Mouse (Mus musculus): ENCODE measurements around the gene Galnt9.

Gene Galnt9

DNA sequence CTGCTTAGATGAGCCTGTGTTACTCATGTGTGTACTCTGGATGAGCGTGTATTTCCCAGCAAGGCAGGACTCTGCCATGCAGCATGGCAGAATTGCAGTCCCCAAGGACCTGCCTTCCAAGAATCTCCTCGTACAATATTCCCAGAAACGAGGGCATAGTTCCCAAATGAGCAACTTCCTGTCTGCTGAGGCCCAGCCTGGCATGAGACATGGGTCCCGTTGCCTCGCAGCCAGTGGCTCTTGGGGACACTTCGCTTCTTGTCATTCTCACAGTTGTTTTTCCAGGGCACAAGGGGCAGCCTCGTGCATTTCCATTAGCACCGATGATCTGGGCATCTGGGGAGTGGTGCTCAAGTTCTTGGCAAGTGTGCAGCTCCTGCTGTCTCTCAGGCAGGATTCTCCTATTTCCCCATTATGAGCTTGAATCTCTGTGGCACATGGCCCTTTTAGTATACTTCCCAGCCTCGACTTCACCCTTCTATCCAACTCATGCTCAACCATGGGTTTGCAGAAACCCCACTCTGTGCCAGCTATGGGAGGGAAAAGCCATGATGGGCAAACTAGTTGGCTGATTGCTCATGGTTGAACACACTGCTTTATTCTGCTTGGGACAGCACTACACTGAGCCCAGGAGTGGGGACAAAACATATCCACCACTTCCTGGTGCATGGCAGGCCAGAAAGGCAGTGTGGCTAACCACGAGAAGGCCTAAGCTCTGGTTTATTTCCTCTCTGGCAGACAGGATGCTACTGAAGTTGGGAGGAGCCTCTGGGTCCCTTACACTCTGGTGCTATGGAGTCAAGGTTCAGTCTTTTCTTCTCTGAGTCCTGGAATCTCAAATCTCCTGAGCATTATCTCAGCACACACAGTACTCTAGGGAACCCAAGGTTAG, 38.7 kb downstream of the Galnt9 start:
- DNase-seq (ENCODE audit: extremely low spot score) = no peak

DNA sequence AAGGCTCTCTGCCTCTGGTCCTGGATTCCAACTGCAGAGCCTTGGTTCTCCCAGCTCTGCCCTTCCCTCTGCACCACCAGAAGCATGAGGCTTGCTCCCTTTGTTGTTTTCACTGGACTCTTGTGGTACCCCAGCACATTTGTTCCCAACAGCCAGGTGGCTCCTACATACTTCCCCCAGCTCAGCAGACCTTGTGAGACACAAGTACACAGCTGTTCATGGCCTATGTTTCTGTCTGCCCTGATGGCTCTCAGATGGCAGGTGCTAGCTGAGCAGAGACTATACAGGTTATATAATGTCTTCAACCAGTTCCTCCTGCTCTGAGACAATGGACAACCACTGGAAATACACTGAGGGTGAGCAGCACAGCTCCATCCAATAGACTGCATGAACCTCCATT, 43.3 kb downstream of the Galnt9 start:
- DNase-seq (ENCODE audit: extremely low spot score) = no peak

DNA sequence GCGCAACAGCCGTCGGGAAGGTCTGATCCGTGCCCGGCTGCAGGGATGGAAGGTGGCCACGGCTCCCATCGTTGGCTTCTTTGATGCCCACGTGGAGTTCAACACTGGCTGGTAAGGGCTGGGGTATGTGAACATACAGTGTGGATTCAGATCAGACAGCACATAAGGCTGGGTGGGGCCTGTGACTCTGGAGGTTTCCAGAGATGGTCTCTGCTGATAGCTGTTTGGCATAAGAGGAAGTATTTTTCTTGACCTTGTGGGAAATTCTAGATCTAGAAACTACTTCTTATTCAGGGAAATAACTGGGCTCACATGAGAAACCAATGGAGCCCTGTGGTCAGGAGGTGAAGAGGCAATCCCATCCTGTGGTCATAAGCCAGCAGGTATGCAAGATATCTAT, 45.7 kb downstream of the Galnt9 start:
- DNase-seq (ENCODE audit: extremely low spot score) = no peak

DNA sequence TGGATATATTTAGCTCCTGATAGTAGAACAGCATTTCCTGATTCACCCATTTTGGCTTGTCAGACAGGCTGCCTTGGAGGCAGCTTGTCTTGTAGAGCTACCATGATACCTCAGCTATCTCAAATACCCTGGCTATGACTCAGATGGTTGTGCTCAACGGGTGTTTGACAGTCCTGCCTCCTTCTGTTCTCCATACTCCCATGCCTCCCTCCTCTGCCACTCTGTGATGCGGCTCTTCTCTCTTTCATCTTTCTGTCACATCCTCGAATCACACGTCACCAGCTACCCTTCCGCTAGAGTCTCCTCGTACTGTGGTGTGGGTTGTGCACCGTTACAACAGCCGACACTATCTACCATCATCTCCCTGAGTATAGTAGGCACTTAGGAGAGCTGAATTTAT, 50.3 kb downstream of the Galnt9 start:
- no peak for DNase-seq (ENCODE audit: extremely low spot score)

DNA sequence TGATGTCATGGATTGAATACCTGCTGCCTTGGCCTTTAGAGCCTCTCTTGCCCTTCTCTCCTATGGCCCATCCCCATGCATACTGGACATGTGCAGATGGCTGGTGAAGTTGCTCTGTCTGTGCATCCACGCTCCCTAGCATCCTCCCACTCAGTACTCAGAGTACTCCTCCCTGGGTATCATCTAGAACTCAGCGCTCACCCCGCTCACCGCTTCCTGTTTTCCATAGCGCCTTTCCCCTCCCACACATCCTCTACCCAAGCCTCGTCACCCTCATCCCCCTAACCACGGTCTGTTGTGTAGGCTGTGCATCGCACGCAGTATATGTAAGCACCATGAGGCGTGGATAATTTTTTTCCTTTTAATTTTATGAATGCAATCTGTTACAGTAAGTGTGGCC, 51.2 kb downstream of the Galnt9 start:
- DNase-seq (ENCODE audit: extremely low spot score) = no peak

DNA sequence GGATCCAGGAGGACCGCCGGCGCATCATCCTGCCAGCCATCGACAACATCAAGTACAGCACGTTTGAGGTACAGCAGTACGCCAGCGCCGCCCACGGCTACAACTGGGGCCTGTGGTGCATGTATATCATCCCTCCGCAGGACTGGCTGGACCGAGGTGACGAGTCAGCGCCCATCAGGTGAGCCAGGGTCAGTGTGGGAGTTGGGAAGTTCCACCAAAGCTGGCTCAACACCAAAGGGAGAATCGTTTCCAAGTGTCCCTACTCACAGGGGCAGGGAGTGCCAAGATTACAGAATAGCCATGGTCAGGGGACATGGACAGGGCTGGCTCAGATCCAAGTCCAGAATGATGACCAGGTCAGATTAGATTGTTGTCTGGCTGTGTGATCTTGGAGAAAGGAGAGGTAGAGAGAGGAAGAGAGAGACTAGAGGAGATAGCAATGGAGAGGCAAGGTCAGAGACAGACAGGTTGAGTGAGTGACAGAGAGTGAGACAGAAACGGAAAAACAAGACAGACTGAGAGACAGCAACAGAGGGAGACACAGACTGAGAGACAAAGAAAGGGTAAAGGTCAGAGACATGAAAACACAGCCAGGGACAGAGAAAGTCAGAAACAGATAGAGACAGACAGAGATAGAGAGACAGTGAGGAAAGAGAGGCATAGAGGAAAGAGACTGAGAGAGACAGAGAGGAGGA, 52.1 kb downstream of the Galnt9 start:
- no peak for DNase-seq (ENCODE audit: extremely low spot score)

- no peak for DNase-seq (ENCODE audit: extremely low spot score)
Measured at GRCm38 (mm10) chr5:110597502-110597901, 53.3 kb downstream of the Galnt9 start.

DNA sequence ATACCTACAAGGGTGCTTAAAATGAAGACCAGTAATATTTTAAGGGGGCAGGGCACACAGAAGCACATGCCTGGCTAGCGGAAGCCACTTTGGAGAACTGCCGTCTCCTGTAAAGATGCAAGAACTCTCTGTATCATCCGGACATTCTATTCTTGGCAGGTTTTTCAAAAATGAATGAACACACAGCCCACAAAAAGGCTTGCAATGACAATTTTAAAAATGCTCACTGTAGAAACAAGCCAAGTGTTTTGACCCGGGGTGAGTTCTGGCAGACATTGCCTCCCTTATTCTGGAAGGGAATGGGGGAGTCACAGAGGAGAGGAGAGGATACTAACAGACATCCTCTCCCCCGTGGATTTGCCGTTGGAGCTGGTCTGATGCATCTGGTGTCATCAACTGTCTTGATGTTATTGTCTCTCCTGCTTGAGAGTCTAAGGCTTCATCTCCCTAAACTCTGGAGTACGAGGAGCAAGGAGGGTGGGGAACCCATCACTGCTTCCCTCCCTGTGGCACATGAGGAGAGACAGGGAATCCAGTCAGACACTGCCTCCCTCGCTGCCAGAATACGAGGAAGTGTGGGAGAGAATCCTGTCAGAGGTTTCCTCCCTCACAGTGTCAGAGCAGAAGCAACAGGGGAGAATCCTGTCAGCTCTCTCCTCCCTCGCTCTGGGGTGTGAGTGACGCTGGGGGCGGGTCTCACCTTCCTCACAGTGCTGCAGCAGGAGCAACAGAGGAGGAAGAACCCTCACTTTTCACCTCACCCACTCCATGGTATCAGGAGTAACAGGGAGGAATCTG, 54.3 kb downstream of the Galnt9 start:
- DNase-seq (ENCODE audit: extremely low spot score) = no peak

DNA sequence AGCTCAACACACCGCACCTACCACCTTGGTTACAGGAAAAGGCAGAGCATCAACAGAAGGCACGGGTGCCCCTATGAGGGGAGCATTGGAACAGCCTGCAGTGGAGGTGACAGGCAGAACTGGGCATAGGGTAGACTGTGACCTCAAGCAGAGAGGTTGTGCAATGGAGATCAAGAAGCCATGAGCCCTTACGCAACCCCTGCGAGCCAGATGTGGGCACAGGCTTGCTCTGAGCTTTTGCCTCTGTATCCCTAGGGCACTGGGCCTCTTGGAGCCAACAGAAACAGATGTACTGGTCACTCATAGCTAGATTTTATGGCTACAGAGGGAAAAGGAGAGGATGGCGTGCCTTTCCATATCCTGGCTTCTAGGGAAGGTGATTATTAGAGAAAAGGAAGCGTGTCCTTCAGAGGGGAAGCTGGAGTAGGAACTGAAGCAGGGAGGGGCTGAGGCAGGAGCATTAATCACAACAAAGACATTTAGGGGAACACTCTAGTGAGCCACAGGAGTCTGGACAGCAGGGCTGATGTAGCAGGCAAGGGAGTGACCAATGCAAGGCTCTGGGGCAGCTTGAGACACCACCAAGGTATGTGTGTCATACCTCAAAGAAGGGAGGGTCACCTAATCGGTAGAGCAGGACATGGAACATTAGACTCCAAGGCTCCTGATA, 59.0 kb downstream of the Galnt9 start:
- DNase-seq (ENCODE audit: extremely low spot score) = no peak

- DNase-seq (ENCODE audit: extremely low spot score) = no peak
Measured at GRCm38 (mm10) chr5:110604311-110604710, 60.2 kb downstream of the Galnt9 start.

GRCm38 (mm10) chr5:110605531-110606221, 61.5 kb downstream of the Galnt9 start:
- no peak for DNase-seq (ENCODE audit: extremely low spot score)

DNA sequence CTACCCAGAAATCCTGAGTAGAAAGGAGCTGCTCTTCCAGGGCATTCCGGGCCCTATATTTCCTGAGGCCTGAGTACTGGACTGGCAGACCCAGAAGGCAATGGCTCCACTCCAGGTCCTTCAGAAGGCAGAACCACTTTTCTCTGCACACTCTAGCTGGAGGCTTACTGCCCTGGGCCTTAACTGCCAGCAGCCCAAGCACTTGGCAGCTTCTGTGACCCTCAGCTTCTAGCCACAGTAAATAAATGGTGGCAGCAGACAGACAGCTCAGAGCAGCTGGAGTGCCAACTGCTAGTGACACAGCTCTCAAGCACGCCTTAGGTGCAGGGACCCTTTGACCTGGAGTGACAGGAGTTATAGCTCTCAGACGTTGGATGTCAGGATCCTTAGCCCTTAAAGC, 63.6 kb downstream of the Galnt9 start:
- DNase-seq (ENCODE audit: extremely low spot score) = no peak

GRCm38 (mm10) chr5:110608336-110608735, 64.2 kb downstream of the Galnt9 start:
- DNase-seq (ENCODE audit: extremely low spot score) = no peak

- DNase-seq (ENCODE audit: extremely low spot score) = no peak
Measured at GRCm38 (mm10) chr5:110608941-110609340, 64.8 kb downstream of the Galnt9 start.

- DNase-seq (ENCODE audit: extremely low spot score) = no peak
Measured at GRCm38 (mm10) chr5:110609425-110609824, 65.3 kb downstream of the Galnt9 start.

DNA sequence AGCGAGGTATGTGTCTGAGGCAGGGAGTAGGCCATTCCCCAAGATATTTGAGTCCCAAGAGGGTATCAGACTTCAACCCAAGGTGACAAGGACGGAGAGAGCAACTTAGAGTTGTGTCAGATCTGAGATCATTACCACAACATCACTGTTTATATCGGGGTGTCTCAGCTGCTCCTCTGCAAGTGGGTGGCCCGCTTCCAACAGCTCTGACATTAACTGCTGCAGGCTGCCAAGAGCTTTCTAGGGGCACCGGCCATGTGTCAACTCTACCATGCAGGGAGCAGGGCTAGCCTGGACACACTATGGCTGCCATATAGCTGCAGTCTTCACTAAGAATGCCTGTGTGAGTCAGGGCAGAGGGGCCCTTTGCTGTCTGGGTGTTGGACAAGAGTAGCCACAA, 65.7 kb downstream of the Galnt9 start:
- DNase-seq (ENCODE audit: extremely low spot score) = no peak

GRCm38 (mm10) chr5:110610484-110610883, 66.3 kb downstream of the Galnt9 start:
- DNase-seq (ENCODE audit: extremely low spot score) = no peak

DNA sequence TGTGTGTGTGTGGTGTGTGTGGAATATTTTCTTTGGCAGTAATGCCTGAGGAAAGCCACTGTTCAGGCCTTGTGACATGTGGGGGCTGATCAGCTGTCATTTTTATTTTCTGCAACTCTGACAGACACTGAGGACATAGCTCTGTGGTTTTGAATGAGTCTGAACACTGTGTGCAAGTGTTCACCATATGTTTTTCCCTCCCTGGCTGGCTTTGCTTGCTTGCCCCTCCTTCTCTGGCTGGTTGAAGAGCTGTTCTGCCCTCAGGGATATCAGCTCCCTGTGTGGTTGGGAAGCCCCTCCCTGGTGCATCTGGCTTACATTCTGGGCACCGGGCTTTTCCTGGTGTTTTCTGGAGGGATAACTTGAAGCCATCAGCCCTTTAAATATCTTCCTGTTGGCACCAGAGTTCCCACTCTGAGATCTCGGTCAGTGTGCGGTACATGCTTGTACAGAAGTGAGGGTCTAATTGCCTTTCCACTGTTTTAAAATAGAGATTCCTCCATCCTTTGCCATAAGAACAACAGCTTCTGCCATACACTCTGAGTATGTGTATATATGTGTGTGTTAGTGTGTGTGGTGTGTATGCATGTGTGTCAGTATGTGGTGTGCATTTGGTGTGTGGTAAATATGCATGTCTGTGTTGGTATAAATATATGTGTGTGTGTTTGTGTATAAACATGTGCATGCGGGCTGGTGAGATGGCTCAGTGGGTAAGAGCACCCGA, 67.4 kb downstream of the Galnt9 start:
- DNase-seq (ENCODE audit: extremely low spot score) = no peak

GRCm38 (mm10) chr5:110619226-110619625, 75.1 kb downstream of the Galnt9 start:
- no peak for DNase-seq (ENCODE audit: extremely low spot score)

GRCm38 (mm10) chr5:110624319-110624718, 80.2 kb downstream of the Galnt9 start:
- no peak for DNase-seq (ENCODE audit: extremely low spot score)

GRCm38 (mm10) chr5:110627351-110627750, 83.2 kb downstream of the Galnt9 start:
- no peak for DNase-seq (ENCODE audit: extremely low spot score)

Data from embryo, embryonic 9.5 days (tissue).